Mouse (Mus musculus) limb, embryonic 13.5 days (tissue): ENCODE measurements at regions not wholly inside any gene's neighbourhood (a gene's known extent, or its start where the extent isn't known, plus 50 kb on each side); places are given as distances from the start of the nearest gene placed in this dataset.

Experiments
- ATAC-seq: fragments of 200-750 bp; cut with Nextera tagmentation; 2 replicates; pipeline ENCODE4 v1.8.0; 2017; ENCODE audit warnings: low read depth, moderate number of reproducible peaks, moderate TSS enrichment; ENCODE audit not compliant: low FRiP score
- H3K27ac ChIP-seq: fragments of 300-500 bp; sonication (generic); 2 replicates; pipeline ENCODE4 v1.5.1; 2015; ENCODE audit warnings: inconsistent platforms, mild to moderate bottlenecking, moderate library complexity
- H3K27me3 ChIP-seq: fragments of 300-500 bp; sonication (generic); 2 replicates; pipeline ENCODE4 v1.6.1; 2015; ENCODE audit warnings: mild to moderate bottlenecking, inconsistent platforms
- H3K36me3 ChIP-seq: fragments of 300-500 bp; sonication (generic); 2 replicates; pipeline ENCODE4 v1.6.1; 2015; ENCODE audit warnings: inconsistent platforms, mild to moderate bottlenecking, moderate library complexity
- H3K4me1 ChIP-seq: fragments of 300-500 bp; sonication (generic); 2 replicates; pipeline ENCODE4 v1.6.1; 2015; ENCODE audit warnings: inconsistent platforms
- H3K4me2 ChIP-seq: fragments of 300-500 bp; sonication (generic); replicated peaks from 2 replicates; pipeline ENCODE4 v1.6.1; 2015; ENCODE audit warnings: inconsistent platforms, mild to moderate bottlenecking, moderate library complexity
- H3K4me3 ChIP-seq: fragments of 300-500 bp; sonication (generic); 2 replicates; pipeline ENCODE4 v1.5.1; 2015; ENCODE audit warnings: moderate library complexity, mild to moderate bottlenecking, inconsistent platforms
- H3K9ac ChIP-seq: fragments of 300-500 bp; sonication (generic); 2 replicates; pipeline ENCODE4 v1.6.1; 2015; ENCODE audit warnings: mild to moderate bottlenecking, inconsistent platforms
- H3K9me3 ChIP-seq: fragments of 300-500 bp; sonication (generic); 2 replicates; pipeline ENCODE4 v1.6.1; 2016; ENCODE audit warnings: inconsistent platforms
- WGBS: fragments of 180-500 bp; shearing (Covaris S2); methylation state at CpG from one replicate; pipeline ENCODE4 v1.1.7; 2015; 5-methylcytosine and 5-hydroxymethylcytosine counted together

DNA sequence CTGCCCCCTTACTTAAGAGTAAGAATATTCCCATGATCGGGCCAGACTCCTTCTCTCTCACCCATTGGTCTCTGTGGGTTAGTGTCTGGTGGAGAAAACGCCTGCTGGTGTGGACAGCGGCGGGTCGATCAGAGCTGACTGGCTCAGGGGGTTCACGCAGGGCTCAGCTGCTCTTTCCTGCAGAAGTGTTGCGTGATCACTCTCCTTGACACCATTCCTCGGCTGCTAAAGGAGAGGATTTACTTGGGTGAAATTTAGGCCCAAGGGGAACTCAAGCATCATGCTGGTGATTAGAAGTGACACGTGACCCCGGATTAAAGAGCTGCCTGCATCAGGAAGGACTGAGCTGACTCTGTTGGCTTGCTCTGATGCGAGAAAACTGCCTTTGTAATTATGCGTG is 240.9 kb downstream of the Gm826 start:
- Histone ChIP-seq H3K9ac (no peak overlapping the region), H3K36me3 (no peaks in the 10 kb centered on the region), H3K4me3 (no peak overlapping the region), H3K27me3 (0 out of 2 replicates have a peak, but pooled peaks cover 3% of the 10 kb centered on the region), H3K9me3 (no peaks in the 10 kb centered on the region), H3K4me1 (no peaks in the 10 kb centered on the region), H3K4me2 (no peak overlapping the region), H3K27ac (no peak overlapping the region)
- 33% methylated on average over 12 of the region's 12 CpGs for WGBS
- no peak for ATAC-seq

DNA sequence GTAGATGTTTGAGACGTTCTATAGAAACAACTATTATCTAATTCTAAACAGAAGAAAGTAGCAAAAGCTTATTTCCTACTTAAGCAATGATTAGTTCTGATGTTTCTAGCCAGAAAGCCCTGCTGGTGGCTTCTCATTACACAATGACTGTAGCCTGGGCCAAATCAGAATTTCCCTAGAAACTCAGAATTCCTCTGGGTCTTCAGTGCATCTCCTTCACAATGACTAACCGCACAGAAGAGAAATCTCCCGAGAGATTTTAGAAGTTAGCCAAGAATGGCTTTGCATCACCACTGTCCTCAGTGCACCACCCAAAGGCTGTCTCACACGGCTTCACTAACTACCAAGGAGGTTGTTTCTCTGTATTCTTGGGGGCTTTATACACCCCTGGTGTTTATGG is 248.0 kb downstream of the Gm826 start:
- H3K9ac ChIP-seq: no peak overlapping the region
- no peak overlapping the region for H3K27ac ChIP-seq
- no peak overlapping the region for H3K4me3 ChIP-seq
- H3K4me1 ChIP-seq: peaks cover 5% of the 10 kb centered on the region
- 65% methylated on average over 4 of the region's 4 CpGs for WGBS
- H3K4me2 ChIP-seq: no peak overlapping the region
- H3K36me3 ChIP-seq: no peaks in the 10 kb centered on the region
- ATAC-seq: no peak
- H3K27me3 ChIP-seq: no peaks in the 10 kb centered on the region
- no peaks in the 10 kb centered on the region for H3K9me3 ChIP-seq

GRCm38 (mm10) chr2:160083674-160084073 is 250.3 kb downstream of the Gm826 start:
- Histone ChIP-seq H3K4me3 (no peak overlapping the region), H3K27ac (no peak overlapping the region), H3K27me3 (no peaks in the 10 kb centered on the region), H3K4me2 (no peak overlapping the region), H3K4me1 (peaks cover 5% of the 10 kb centered on the region), H3K9ac (no peak overlapping the region), H3K9me3 (no peaks in the 10 kb centered on the region), H3K36me3 (no peaks in the 10 kb centered on the region)
- no peak for ATAC-seq
- WGBS: 87% methylated on average over 4 of the region's 4 CpGs

- H3K27ac ChIP-seq: no peak overlapping the region
- WGBS: 30% methylated on average over 5 of the region's 5 CpGs
- H3K4me3 ChIP-seq: no peak overlapping the region
- no peaks in the 10 kb centered on the region for H3K36me3 ChIP-seq
- no peak overlapping the region for H3K4me2 ChIP-seq
- H3K4me1 ChIP-seq: peaks cover 5% of the 10 kb centered on the region
- no peak for ATAC-seq
- H3K9ac ChIP-seq: no peak overlapping the region
- no peaks in the 10 kb centered on the region for H3K27me3 ChIP-seq
- H3K9me3 ChIP-seq: no peaks in the 10 kb centered on the region
These were observed 251.8 kb downstream of the Gm826 start for GRCm38 (mm10) chr2:160082106-160082653.

DNA sequence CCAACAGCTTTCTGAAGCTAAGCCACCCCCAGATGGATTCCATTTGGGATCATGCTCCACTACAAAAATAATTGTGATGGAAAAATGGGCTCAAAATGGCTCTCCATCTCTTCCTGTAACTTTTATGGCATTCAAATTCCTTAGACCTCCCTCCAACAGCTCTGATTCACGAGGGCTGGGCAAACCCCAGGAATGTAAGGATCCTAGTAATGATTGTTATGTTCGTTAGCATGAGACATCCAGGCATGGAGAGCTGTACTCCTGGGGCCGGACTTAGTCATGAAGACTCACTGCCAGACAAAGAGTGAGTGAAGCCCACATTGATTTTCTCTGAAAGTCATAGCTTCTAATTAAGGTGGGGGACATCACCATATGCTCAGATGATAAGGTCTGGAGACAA is 258.3 kb downstream of the Gm826 start:
- peaks cover 7% of the 10 kb centered on the region; the same call in 1 of the 2 replicates for H3K27me3 ChIP-seq
- H3K9me3 ChIP-seq: no peaks in the 10 kb centered on the region
- no peak for ATAC-seq
- no peaks in the 10 kb centered on the region for H3K36me3 ChIP-seq
- 47% methylated on average over 3 of the region's 3 CpGs for WGBS
- H3K27ac ChIP-seq: no peak overlapping the region
- H3K4me1 ChIP-seq: no peaks in the 10 kb centered on the region
- no peak overlapping the region for H3K9ac ChIP-seq
- no peak overlapping the region for H3K4me2 ChIP-seq
- H3K4me3 ChIP-seq: no peak overlapping the region

DNA sequence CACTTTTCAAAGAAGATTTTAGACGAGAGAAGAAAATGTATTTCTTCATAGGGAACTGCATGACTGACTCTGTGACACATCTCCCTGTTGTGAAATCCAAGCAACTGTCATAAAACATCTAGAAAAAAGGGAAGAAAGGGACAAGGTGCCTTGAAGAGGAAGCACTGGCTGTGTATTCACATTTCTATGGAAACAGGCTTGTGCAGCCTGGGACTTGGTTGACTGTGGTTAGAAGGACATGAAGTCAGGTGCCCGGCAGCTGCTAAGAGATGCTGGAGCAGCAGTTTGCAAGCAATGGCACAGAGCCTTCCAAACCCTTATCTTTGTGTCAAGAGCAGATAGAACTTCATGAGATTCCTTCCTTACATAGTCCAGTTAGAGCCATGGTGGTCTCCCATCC is 263.5 kb downstream of the Gm826 start:
- no peaks in the 10 kb centered on the region for H3K36me3 ChIP-seq
- H3K27ac ChIP-seq: no peak overlapping the region
- H3K9ac ChIP-seq: no peak overlapping the region
- H3K4me1 ChIP-seq: peaks cover 11% of the 10 kb centered on the region
- no peaks in the 10 kb centered on the region for H3K9me3 ChIP-seq
- no peak for ATAC-seq
- no peak overlapping the region for H3K4me2 ChIP-seq
- H3K27me3 ChIP-seq: 0 out of 2 replicates have a peak, but pooled peaks cover 3% of the 10 kb centered on the region
- WGBS: 88% methylated on average over 2 of the region's 2 CpGs
- no peak overlapping the region for H3K4me3 ChIP-seq

DNA sequence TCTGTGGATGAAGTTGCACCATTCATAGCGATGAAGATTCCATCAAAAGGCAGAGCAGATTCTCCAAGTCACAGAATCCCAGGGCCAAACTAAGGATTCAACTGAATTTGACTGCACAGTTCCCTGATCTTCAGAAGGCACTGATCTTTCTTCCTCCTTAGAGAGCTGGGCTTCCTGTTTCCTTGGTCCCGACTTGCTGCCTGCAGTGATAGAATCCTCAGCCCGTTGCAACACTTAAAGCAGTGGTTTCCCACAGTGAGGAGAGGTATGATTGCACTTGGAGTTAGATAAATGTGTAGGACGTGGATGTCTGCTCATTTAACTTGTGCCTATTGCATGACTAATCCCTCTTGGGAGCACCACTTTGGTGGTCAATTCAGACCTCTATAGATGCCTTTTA is 265.2 kb downstream of the Gm826 start:
- no peak for ATAC-seq
- Histone ChIP-seq H3K4me3 (no peak overlapping the region), H3K27me3 (no peaks in the 10 kb centered on the region), H3K27ac (no peak overlapping the region), H3K36me3 (no peaks in the 10 kb centered on the region), H3K4me2 (no peak overlapping the region), H3K9me3 (no peaks in the 10 kb centered on the region), H3K9ac (no peak overlapping the region), H3K4me1 (peaks cover 11% of the 10 kb centered on the region)
- WGBS: 72% methylated on average over 4 of the region's 4 CpGs

DNA sequence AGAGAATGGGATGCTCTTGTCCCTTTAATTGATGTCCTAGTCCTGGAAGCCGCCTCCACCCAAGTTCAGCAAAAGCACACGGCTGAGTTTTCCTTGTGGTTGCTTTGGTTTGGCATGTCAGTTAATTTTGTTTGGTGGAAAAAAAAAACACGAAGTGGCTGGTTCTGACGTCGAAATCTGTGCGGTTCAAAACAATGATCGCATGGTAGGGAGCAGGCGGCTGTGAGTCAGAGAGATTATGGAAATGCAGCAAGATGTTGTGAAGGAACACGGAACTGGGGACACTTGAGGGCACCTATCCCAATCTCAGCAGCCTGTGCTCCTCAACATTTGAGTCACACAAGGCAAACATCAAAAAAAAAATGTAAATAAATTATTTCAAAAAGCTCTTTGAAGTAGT is 266.1 kb downstream of the Gm826 start:
- H3K36me3 ChIP-seq: no peaks in the 10 kb centered on the region
- no peak overlapping the region for H3K4me2 ChIP-seq
- H3K27me3 ChIP-seq: no peaks in the 10 kb centered on the region
- no peaks in the 10 kb centered on the region for H3K9me3 ChIP-seq
- H3K9ac ChIP-seq: no peak overlapping the region
- peaks cover 11% of the 10 kb centered on the region for H3K4me1 ChIP-seq
- WGBS: 80% methylated on average over 9 of the region's 9 CpGs
- no peak overlapping the region for H3K27ac ChIP-seq
- no peak for ATAC-seq
- no peak overlapping the region for H3K4me3 ChIP-seq

GRCm38 (mm10) chr2:160066491-160067303 is 267.3 kb downstream of the Gm826 start:
- no peak overlapping the region for H3K27ac ChIP-seq
- peaks cover 11% of the 10 kb centered on the region for H3K4me1 ChIP-seq
- no peaks in the 10 kb centered on the region for H3K36me3 ChIP-seq
- H3K9me3 ChIP-seq: no peaks in the 10 kb centered on the region
- no peak overlapping the region for H3K4me3 ChIP-seq
- H3K9ac ChIP-seq: no peak overlapping the region
- no peak overlapping the region for H3K4me2 ChIP-seq
- 29% methylated on average over 6 of the region's 6 CpGs for WGBS
- no peaks in the 10 kb centered on the region for H3K27me3 ChIP-seq
- ATAC-seq: no peak

DNA sequence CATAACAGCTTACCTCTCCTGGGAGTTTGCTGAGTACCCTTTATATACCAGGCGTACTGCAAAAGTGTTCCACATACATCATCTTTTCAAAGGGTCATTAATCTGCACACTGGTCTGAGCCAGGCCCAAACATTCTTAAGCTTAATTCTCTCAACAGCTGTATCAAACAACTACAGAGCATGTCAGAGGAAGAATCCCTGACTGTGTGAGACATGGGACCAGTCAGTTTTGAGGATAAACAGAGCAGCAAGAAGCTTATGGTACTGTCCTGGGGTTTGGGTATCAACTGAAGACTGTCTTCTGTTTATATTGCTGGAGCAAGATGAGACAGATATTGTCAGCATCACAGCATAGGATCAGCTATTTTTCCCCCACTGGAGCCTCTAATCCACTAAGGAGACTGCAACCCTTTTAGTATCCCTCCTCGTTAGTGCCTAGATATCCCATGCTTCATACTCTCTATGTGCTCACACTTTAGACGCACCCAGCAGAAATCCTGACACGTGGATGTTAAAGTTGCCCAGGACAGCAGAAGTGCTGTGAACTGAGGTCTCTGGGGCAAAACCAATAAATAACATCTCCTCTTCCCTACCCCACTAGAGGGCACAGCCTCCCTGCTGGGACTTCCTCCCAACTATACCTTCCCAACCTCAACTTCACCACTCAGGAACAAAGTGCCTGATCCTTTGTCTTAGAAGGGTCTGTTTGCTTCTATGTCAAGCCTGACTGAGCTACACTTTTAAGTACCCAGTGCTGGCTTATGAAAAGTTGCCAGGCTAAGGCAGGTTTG is 271.6 kb downstream of the Gm826 start:
- no peaks in the 10 kb centered on the region for H3K27me3 ChIP-seq
- H3K4me2 ChIP-seq: no peak overlapping the region
- H3K9me3 ChIP-seq: no peaks in the 10 kb centered on the region
- no peak overlapping the region for H3K4me3 ChIP-seq
- no peak overlapping the region for H3K9ac ChIP-seq
- 60% methylated on average over 4 of the region's 4 CpGs for WGBS
- ATAC-seq: no peak
- H3K4me1 ChIP-seq: peaks cover 11% of the 10 kb centered on the region
- no peak overlapping the region; the same call in 1 of the 2 replicates for H3K27ac ChIP-seq
- H3K36me3 ChIP-seq: no peaks in the 10 kb centered on the region

DNA sequence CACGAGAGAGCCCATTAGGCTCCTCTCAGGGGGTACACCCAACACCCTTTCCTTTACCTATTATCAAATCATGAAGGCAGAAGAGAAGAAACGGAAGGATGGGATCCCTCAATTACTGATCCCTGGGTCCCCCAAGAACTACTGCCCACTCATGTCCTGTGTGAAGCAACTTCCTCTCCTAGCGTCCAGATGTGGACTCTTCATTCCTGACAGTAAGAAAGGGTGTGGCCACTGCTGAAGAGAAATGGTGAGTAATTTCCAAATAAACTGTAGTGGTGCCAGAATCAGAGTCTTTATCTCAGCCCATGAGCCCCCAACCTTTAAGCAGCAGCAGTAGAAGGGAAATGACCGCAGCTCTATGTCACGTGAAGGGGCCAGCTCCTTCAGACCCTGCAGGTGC is 273.9 kb downstream of the Gm826 start:
- H3K9me3 ChIP-seq: no peaks in the 10 kb centered on the region
- no peak overlapping the region for H3K27ac ChIP-seq
- 82% methylated on average over 5 of the region's 5 CpGs for WGBS
- H3K9ac ChIP-seq: no peak overlapping the region
- no peaks in the 10 kb centered on the region for H3K36me3 ChIP-seq
- peaks cover 9% of the 10 kb centered on the region for H3K27me3 ChIP-seq
- no peak overlapping the region for H3K4me3 ChIP-seq
- ATAC-seq: no peak
- H3K4me1 ChIP-seq: no peaks in the 10 kb centered on the region
- H3K4me2 ChIP-seq: no peak overlapping the region

DNA sequence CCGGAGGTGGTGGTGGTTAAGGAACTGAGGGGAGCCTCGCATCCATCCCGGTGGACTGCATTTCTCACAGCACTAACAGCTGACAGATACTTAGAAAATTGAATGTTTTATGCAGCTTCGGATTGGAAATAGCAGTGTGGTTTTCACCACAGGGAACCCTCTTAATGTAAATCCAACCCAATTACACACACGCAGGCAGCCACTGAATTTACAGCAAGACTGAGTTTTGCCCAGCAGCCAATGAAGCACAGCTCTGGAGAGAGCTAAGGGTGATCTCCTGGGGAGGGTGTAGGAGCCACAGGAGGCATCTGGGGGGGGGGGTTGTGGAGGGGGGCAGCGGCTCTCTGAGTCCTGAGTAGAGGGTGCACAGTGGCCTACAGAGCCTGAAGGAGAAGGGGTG is 276.8 kb downstream of the Gm826 start:
- peaks cover 16% of the 10 kb centered on the region for H3K27me3 ChIP-seq
- no peaks in the 10 kb centered on the region for H3K36me3 ChIP-seq
- H3K27ac ChIP-seq: no peak overlapping the region
- no peaks in the 10 kb centered on the region for H3K9me3 ChIP-seq
- no peak overlapping the region for H3K4me2 ChIP-seq
- ATAC-seq: no peak
- no peak overlapping the region for H3K4me3 ChIP-seq
- WGBS: 34% methylated on average over 6 of the region's 6 CpGs
- H3K9ac ChIP-seq: no peak overlapping the region
- no peaks in the 10 kb centered on the region for H3K4me1 ChIP-seq
